Mouse (Mus musculus) hindbrain, postnatal 0 days (tissue): ENCODE data around the gene Fuz. TPM values are rescaled to one million over a fixed set of nuclear protein-coding genes. Genes with fewer than 3 reads are reported as not detected.

Source experiments
- ATAC-seq: fragments of 200-750 bp; cut with Nextera tagmentation; 2 replicates; pipeline ENCODE4 v1.8.0; 2017; ENCODE audit warnings: mild to moderate bottlenecking, moderate TSS enrichment, moderate library complexity
- DNase-seq: peaks from one replicate; pipeline ENCODE4 v3.0.0-alpha.2; 2015; ENCODE audit warnings: low spot score
- H3K27ac ChIP-seq: fragments of 300-500 bp; sonication (generic); 2 replicates; pipeline ENCODE4 v1.5.1; 2014; ENCODE audit warnings: mild to moderate bottlenecking
- H3K27me3 ChIP-seq: fragments of 300-500 bp; sonication (generic); 2 replicates; pipeline ENCODE4 v1.6.1; 2014; ENCODE audit warnings: low read length, mixed read lengths; ENCODE audit not compliant: insufficient read depth
- H3K36me3 ChIP-seq: fragments of 300-500 bp; sonication (generic); 2 replicates; pipeline ENCODE4 v1.6.1; 2014; ENCODE audit warnings: low read length, mixed read lengths; ENCODE audit not compliant: insufficient read depth
- H3K4me1 ChIP-seq: fragments of 300-500 bp; sonication (generic); 2 replicates; pipeline ENCODE4 v1.6.1; 2014; ENCODE audit warnings: antibody characterized with exemption, low read length, mixed read lengths; ENCODE audit not compliant: insufficient read depth
- H3K4me2 ChIP-seq: fragments of 300-500 bp; sonication (generic); 2 replicates; pipeline ENCODE4 v1.6.1; 2014; ENCODE audit warnings: low read depth, mild to moderate bottlenecking, low read length, moderate library complexity, mixed read lengths
- H3K4me3 ChIP-seq: fragments of 300-500 bp; sonication (generic); 2 replicates; pipeline ENCODE4 v1.5.1; 2014; ENCODE audit warnings: low read length
- H3K9ac ChIP-seq: fragments of 300-500 bp; sonication (generic); replicated peaks from 2 replicates; pipeline ENCODE4 v1.6.1; 2014; ENCODE audit warnings: mild to moderate bottlenecking, low read length, moderate library complexity, mixed read lengths
- H3K9me3 ChIP-seq: fragments of 300-500 bp; sonication (generic); 2 replicates; pipeline ENCODE4 v1.6.1; 2016; ENCODE audit warnings: low read length, mixed read lengths
- CTCF ChIP-seq: IDR thresholded peaks from 2 replicates; pipeline ENCODE4 v1.5.1; 2016; ENCODE audit warnings: antibody characterized with exemption, control low read depth, low read depth
- WGBS: fragments of 180-500 bp; shearing (Covaris S2); extraction: QIAGEN DNeasy Blood & Tissue Kit; methylation state at CpG from one replicate; pipeline ENCODE4 v1.1.7; 2014; 5-methylcytosine and 5-hydroxymethylcytosine counted together
- polyA plus RNA-seq: library from polyadenylated mRNA; unstranded; fragments of >200 nt; fragmentation: Nextera tagmentation; extraction: Ambion mirVana; gene quantifications from 2 replicates; pipeline ENCODE4 v1.2.1, GENCODE M21; 2015
- total RNA-seq: library from RNA; depleted of rRNA; stranded (reverse); fragments of >200 nt; gene quantifications from 2 replicates; pipeline ENCODE4 v1.2.3, GENCODE M21; 2014

Gene Fuz
- total and polyA plus RNA-seq, 2 experiments from 2014 or later = 14.5 to 27.8 TPM

GRCm38 (mm10) chr7:44866276-44867009, 29.4 kb upstream of the Fuz start:
- peaks cover 27% of the 10 kb centered on the region for H3K36me3 ChIP-seq
- TF ChIP-seq CTCF = peak; percentile 40; the same call in 1 of the 2 replicates

GRCm38 (mm10) chr7:44867010-44867702, 28.7 kb upstream of the Fuz start:
- Histone ChIP-seq H3K27ac (peak overlapping the region; percentile 70; the same call in 1 of the 2 replicates), H3K4me1 (peaks cover 31% of the 10 kb centered on the region), H3K4me3 (peak overlapping the region; percentile 99), H3K4me2 (peak overlapping the region; percentile 63), H3K27me3 (no peaks in the 10 kb centered on the region), H3K9ac (peak overlapping the region; percentile 17; the same call in 1 of the 2 replicates), H3K9me3 (no peaks in the 10 kb centered on the region), H3K36me3 (peaks cover 25% of the 10 kb centered on the region)
- TF ChIP-seq CTCF = no peak
- DNase-seq (no peak), ATAC-seq (no peak)
- 55% methylated on average over 19 of the region's 19 CpGs for WGBS

More at GRCm38 (mm10) chr7:44866276-44867009, 29.4 kb upstream of the Fuz start:
- ATAC-seq (no peak), DNase-seq (peak; percentile 79)
- H3K27me3 ChIP-seq = no peaks in the 10 kb centered on the region
- H3K4me1 ChIP-seq = peaks cover 31% of the 10 kb centered on the region
- 25% methylated on average over 15 of the region's 15 CpGs for WGBS
- peak overlapping the region; percentile 17; the same call in 1 of the 2 replicates for H3K9ac ChIP-seq
- peak overlapping the region; percentile 70; the same call in 1 of the 2 replicates for H3K27ac ChIP-seq
- peak overlapping the region; percentile 63 for H3K4me2 ChIP-seq
- 0 out of 2 replicates have a peak overlapping the region, but pooled peaks have one; percentile 99 for H3K4me3 ChIP-seq
- H3K9me3 ChIP-seq = no peaks in the 10 kb centered on the region

GRCm38 (mm10) chr7:44867802-44868201, 28.1 kb upstream of the Fuz start:
- Histone ChIP-seq H3K9me3 (no peaks in the 10 kb centered on the region), H3K4me2 (peak overlapping the region; percentile 63), H3K4me1 (peaks cover 31% of the 10 kb centered on the region), H3K27me3 (no peaks in the 10 kb centered on the region), H3K36me3 (peaks cover 18% of the 10 kb centered on the region), H3K9ac (peak overlapping the region; percentile 99; the same call in 1 of the 2 replicates), H3K4me3 (peak overlapping the region; percentile 99), H3K27ac (no peak overlapping the region)
- 28% methylated on average over 9 of the region's 9 CpGs for WGBS
- DNase-seq = no peak
- no peak for ATAC-seq
- no peak for TF ChIP-seq CTCF

- no peak for ATAC-seq
- DNase-seq = no peak
- no peaks in the 10 kb centered on the region for H3K27me3 ChIP-seq
- H3K4me2 ChIP-seq = peak overlapping the region; percentile 63
- peak overlapping the region; percentile 99 for H3K9ac ChIP-seq
- TF ChIP-seq CTCF = no peak
- peaks cover 31% of the 10 kb centered on the region for H3K4me1 ChIP-seq
- H3K36me3 ChIP-seq = peaks cover 12% of the 10 kb centered on the region
- H3K27ac ChIP-seq = no peak overlapping the region
- H3K9me3 ChIP-seq = no peaks in the 10 kb centered on the region
- 4% methylated on average over 16 of the region's 16 CpGs for WGBS
- peak overlapping the region; percentile 99 for H3K4me3 ChIP-seq
Measured at GRCm38 (mm10) chr7:44868465-44868864, 27.4 kb upstream of the Fuz start.

- H3K9ac ChIP-seq = peak overlapping the region; percentile 99
- ATAC-seq (peak; percentile 5), DNase-seq (peak; percentile 75)
- H3K9me3 ChIP-seq = no peaks in the 10 kb centered on the region
- no peak for TF ChIP-seq CTCF
- peak overlapping the region; percentile 99 for H3K4me3 ChIP-seq
- peak overlapping the region; percentile 100 for H3K27ac ChIP-seq
- under 1% methylated on average over 85 of the region's 108 CpGs for WGBS
- peaks cover 5% of the 10 kb centered on the region for H3K36me3 ChIP-seq
- H3K4me2 ChIP-seq = peak overlapping the region; percentile 63
- peaks cover 31% of the 10 kb centered on the region for H3K4me1 ChIP-seq
- H3K27me3 ChIP-seq = no peaks in the 10 kb centered on the region
Measured at GRCm38 (mm10) chr7:44868919-44869696, 26.8 kb upstream of the Fuz start.

- Histone ChIP-seq H3K4me3 (peak within 1 kb of the TSS; percentile 99), H3K27me3 (no peaks in the 10 kb centered on the region), H3K27ac (peak within 1 kb of the TSS; percentile 100), H3K9ac (peak within 1 kb of the TSS; percentile 99), H3K4me1 (peaks cover 31% of the 10 kb centered on the region), H3K9me3 (no peaks in the 10 kb centered on the region), H3K4me2 (peak within 1 kb of the TSS; percentile 63), H3K36me3 (no peaks in the 10 kb centered on the region)
- peak; percentile 35; the same call in 1 of the 2 replicates for TF ChIP-seq CTCF
- WGBS = 8% methylated on average over 29 of the region's 29 CpGs
- ATAC-seq (peak; percentile 96), DNase-seq (peak; percentile 98)
Measured at GRCm38 (mm10) chr7:44869697-44870528, 26.0 kb upstream of the Fuz start, which contains the start of gene Ptov1. TSS of gene Ptov1 (minus strand) at chr7:44869788.
